Mouse (Mus musculus): ENCODE data around the gene Tm4sf1.

GRCm38 (mm10) chr3:57304484-57304883 is 2.7 kb upstream of the Tm4sf1 start:
- TF ChIP-seq CTCF (IDR thresholded peaks at IDR 0.05; ENCODE audit: borderline replicate concordance, control insufficient read depth, extremely low read depth, insufficient read depth, low read length, poor library complexity) (no peak), POLR2A (IDR thresholded peaks at IDR 0.05; ENCODE audit: control insufficient read depth, extremely low read depth, insufficient read depth, low read length, poor library complexity) (no peak)
